Mouse (Mus musculus): ENCODE measurements at regions not wholly inside any gene's neighbourhood (a gene's known extent, or its start where the extent isn't known, plus 50 kb on each side); places are given as distances from the start of the nearest gene placed in this dataset.
"Not testable (repeated sequence)": the region's sequence is repeated elsewhere in the genome, so short reads cannot be mapped to it uniquely, and the experiment has no call there.

DNA sequence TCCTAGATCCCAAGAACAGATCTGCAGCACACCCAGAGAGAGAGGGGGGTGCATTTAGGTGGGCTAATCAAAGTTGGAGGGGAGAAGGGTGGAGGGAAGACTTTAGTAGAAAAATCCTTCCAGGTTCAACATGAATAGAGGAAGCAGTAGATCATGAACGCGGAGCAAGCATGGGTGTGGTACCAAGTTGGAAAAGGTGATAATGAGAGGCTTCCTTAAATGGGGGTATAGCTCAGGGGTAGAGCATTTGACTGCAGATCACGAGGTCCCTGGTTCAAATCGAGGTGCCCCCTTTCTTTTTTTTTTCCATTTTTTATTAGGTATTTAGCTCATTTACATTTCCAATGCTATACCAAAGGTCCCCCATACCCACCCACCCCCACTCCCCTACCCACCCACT is 54.0 kb upstream of the Krba1 start:
- DNase-seq: not testable (repeated sequence)

DNA sequence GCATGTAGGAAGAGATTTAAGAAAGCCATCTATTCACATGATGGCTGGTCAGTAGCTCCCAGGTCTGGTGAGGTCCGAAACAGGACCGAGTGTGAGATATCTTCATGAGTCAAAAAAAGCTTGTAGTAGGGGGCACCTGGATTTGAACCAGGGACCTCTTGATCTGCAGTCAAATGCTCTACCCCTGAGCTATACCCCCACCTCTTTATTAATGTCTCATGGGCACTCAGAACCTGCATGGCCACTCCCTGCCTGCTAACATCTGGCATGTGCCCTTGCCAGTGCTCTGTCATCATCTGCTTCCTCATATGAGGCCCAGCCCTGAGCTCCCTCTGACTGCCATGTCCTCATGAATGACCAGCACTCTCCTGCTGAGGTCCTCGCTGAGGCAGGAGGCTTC is 58.4 kb upstream of the Krba1 start:
- not testable (repeated sequence) for DNase-seq

DNA sequence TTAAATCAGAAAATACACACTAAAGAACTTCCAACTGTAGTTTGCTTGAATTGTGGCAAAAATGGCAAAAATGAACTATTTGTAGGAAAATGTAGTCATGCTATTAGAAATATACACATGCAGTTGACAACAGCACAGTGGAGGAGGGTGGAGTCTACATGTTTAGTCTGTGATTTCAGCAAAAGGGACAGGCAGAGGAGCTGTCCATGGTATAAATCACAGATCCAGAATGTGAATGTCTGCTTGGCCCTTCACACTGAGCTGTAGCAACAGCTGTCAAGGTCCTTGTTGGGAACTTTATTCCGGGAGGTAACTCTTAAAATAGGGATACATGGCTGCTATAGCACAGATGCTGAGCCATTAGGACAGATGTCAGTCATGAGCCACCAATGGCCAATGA is 107.4 kb upstream of the Krba1 start:
- peak; percentile 8 for DNase-seq

DNA sequence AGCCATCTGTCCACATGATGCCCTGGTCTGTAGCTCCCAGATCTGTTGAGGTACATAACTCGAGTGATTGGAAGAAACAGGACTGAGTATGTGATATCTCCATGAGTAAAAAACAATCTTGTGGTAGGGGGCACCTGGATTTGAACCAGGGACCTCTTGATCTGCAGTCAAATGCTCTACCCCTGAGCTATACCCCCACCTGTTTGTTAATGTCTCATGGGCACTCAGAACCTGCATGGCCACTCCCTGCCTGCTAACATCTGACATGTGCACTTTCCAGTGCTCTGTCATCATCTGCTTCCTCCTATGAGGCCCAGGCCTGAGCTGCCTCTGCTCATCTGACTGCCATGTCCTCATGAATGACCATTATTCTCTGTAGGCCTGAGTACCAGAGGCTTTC is 115.7 kb upstream of the Krba1 start:
- not testable (repeated sequence) for DNase-seq

DNA sequence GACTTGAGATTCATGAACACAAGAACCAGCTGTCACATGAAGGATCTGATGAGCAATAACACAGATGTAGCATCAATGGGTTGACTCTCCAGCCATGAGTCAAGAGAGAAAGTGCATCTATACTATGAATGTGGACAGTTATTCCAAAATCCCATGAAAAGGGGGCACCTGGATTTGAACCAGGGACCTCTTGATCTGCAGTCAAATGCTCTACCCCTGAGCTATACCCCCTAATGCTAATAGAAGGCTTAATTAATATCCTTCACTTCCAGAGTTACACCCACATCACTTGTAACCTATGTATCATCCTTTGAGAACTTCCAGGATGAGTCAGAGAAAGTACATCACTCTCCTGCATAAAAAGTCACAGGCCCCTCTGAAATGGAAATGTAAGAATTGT is 133.8 kb upstream of the Krba1 start:
- not testable (repeated sequence) for DNase-seq

DNA sequence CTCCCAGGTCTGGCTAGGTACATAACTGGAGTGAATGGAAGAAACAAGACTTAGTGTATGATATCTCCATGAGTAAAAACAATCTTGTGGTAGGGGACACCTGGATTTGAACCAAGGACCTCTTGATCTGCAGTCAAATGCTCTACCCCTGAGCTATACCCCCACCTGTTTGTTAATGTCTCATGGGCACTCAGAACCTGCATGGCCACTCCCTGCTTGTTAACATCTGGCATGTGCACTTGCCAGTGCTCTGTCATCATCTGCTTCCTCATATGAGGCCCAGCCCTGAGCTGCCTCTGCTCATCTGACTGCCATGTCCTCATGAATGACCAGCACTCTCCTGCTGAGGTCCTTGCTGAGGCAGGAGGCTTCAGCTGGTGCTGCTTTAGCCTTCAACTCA is 142.4 kb upstream of the Krba1 start:
- not testable (repeated sequence) for DNase-seq

DNA sequence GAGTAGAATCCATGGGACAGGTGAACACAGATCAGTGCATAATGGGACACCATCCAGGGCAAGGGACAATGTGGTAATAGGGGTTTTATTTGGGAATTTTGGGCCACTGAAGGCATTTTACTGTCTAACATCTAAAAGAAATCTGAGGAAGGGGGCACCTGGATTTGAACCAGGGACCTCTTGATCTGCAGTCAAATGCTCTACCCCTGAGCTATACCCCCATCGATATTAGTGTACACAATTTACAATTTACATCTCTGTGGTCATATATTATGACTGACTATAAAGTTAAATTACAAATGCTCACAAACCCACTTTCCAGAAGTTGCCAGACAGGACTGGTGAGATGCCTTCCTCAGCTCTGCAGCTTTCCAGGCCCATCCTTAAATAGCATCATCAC is 143.4 kb upstream of the Krba1 start:
- DNase-seq: no peak

DNA sequence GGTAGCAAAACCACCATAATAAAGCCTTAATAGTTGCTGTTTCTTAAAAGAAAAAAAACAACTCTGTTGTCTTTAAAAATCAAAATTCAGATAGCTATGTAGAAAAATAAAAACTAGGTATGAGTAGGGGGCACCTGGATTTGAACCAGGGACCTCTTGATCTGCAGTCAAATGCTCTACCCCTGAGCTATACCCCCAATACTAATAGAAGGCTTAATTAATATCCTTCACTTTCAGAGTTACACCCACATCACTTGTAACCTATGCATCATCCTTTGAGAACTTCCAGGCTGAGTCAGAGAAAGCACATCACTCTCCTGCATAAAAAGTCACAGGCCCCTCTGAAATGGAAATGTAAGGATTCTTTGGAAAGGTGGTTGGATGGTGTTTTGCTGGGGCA is 151.2 kb upstream of the Krba1 start:
- not testable (repeated sequence) for DNase-seq

DNA sequence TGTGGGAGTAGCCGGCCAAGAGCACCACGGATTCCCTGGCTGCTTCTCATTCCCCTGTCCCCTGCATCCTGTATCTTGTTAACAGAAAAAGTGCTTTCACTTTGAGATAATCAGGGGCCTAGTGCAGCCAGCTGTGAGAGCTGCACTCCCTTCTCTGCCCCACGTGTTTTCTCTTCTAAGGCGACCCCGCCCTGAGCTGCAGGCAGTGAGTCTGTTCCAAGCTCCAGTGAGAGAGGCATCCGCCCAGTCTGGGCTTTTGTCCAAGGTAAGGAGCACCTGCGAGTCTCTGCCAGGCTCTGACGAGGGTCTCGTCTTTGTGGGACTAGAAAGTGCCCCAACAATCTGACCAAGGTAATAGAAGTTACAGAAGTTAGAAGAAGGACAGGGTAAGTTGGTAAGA is 141.0 kb upstream of the Zfp746 start:
- DNase-seq: peak; percentile 60

DNA sequence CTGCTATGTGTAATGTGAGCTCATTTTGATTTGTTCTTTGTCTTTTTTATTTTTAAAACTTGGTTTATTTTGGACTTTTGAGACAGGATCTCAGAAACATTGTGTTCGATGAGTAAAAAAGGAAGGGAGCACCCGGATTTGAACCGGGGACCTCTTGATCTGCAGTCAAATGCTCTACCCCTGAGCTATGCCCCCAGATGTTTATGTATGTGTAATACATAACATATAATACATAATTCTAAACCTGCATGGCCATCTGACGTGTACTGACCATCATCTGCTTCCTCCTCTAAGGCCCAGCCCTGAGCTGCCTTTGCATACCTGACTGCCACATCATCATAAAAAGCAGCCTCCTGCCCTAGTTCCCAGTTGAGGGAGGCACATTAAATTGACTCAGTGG is 137.8 kb upstream of the Zfp746 start:
- no peak for DNase-seq

DNA sequence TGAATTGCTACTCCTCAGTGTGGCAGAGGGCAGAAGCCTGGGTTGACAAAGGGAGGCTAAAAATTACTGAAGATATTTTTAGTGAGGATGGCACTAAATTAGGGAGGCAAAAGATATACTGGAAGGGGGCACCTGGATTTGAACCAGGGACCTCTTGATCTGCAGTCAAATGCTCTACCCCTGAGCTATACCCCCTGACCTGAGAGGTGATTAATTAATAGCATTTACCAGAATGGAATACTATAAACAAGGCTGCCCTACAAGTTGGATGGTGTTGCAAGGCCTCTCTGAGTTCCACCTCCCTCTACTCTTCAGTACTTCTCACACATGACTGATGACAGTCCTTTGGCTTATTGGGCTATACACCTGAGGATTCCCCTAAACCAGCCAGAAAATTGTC is 136.6 kb upstream of the Zfp746 start:
- DNase-seq: no peak

DNA sequence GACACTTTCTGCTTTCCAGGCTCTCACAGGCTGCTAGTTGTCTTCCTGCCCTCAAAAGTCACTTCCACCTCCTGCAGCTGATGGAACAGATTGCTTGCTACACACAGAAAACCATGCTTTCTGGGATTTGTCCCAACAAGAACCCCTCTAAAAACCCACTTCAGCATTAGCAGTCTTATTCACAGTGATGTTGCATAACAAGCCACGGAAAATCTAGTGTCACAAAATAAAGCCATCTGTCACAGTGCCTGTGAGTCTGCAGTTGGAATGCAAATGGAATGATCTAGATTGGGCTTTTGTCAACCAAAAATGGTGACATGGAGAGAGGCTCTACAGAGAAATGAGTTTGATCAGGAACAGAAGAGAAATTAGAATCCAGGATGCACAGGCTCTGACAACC is 135.4 kb upstream of the Zfp746 start:
- DNase-seq: not testable (repeated sequence)

DNA sequence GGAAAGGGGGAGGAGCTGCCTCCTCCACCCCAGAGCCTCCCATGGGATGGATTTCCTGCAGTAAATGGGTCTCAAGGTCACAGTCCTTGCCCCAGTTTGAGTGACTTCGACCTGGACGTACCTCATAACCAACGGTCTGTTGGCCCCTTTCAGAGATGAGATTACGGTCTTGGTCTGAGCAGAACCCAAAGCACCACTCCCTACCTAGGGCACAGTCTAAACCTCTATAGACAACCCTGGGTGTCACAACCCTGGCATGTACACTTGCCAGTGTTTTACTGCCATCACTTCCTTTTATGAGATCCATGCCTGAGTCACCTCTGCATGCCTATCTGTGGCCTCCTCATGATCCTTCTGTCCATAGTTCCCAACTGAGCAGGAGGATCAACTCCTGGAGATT is 128.8 kb upstream of the Zfp746 start:
- DNase-seq: no peak

DNA sequence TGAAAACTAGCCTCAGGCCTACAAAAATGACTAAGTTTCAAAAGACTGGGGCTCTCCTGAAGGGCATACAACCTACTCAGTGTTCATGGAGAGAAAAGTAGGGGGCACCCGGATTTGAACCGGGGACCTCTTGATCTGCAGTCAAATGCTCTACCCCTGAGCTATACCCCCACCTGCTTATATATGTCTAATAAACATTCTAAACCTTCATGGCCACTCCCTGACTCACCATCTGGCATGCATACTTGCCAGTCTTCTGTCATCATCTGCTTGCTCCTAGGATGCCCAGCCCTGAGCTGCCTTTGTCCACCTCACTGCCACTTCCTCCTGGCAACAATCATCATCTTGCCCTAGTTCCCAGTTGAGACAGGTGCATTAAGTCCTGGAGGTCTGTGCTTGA is 123.3 kb upstream of the Zfp746 start:
- DNase-seq: no peak

DNA sequence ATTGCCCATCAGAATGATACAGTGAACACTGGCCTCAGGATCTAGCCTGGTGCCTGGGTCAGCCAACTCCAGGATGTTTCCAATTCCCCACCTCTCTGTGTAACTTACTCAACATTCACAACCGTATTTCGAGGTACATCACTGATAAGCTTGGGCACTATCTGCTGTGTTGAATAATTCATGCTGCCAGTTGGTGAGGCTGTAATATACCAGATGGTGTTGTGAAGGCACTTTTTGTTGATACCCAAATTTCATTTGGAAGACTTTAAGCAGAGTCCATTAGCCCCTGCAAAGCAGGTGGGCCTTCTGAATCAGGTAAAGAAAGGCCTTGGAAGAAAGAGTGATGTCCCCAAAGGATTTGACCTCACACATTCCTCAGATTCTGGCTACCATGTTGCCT is 122.7 kb upstream of the Zfp746 start:
- no peak for DNase-seq

DNA sequence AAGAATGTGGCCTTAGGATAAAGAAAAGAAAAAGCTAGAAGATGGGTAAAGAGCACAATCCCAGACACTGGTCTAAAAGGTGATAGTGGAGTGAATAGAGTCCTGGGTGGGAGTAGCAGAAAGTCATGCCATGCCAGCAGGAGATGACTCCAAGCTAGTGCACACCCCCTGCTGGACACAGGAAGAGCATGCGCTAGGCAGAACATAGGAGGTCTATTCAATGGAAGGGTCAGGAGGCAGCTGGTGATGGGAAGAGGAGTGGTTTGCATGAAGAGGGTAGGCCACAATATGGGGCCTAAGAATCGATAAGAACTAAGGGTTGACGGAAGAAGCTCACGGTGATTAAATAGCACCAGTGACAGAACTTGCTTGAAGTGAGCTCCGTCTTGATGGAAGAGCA is 119.3 kb upstream of the Zfp746 start:
- no peak for DNase-seq

DNA sequence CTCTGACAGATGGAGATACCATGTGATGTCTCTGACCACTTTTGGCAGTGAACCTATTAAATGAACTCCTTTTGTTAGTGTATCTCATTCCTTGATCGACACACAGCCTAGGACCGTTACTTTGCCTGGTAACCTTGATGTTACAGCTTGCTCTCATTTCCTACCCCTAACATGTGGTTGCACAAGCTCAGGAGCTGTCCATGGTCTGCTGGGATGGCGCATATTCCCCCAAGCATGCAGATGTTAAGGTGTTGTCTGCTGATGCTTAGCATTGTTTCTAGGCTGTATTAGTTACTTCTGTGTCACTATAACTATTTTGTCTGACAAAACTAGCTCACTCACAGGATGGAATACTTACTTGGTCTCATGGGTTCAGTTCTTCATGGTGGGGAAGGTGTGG is 113.6 kb upstream of the Zfp746 start:
- DNase-seq: peak; percentile 18

DNA sequence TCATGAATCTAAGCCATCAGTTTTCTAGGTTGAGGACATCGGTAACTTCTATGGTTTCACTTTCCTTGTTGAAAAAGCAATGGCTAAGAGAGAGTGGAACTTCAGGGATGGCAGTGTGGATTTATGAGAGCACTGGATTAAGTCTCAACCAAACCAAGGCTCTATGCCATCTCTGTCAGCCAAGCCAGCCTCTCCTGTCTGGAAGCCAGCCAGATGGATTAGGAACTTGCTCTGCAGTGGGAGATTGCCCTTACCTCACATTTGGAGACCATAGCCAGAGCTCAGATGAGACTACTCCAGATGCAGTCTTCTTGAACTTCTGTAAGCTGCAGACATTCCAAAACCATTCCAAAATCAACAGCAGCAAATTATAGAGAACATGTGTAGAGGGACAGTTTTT is 112.4 kb upstream of the Zfp746 start:
- no peak for DNase-seq

DNA sequence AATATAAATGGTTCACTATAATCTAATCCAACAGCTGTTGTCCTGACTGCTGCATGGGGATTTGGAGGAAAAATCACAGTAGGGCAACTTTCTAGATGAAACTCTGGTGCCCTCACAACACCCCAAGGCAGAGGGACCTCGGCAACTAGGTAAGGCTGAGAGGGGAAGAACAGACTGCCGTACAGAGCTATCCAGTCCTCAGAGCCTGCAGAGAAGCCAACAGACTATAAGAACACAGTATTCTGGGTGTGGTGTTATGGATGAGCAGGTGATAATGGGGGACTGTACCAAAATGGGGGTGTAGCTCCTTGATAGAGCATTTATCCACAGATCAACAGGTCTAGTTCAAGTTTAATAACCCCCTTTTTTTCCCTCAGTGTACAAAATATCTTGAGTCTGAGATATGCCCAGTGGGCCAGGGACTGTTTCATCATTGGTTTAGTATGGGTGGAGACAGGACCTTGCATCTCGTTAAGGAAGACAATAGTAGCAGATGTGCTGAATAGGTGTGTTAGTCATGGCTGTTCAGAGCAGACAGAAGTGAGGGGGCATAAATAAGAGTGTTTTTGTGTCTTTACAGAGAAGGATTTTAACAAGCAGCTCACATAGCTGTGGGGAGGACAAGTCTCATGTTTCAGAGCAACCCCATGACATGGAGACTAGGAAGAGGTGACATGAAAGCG is 111.4 kb upstream of the Zfp746 start:
- DNase-seq: no peak

DNA sequence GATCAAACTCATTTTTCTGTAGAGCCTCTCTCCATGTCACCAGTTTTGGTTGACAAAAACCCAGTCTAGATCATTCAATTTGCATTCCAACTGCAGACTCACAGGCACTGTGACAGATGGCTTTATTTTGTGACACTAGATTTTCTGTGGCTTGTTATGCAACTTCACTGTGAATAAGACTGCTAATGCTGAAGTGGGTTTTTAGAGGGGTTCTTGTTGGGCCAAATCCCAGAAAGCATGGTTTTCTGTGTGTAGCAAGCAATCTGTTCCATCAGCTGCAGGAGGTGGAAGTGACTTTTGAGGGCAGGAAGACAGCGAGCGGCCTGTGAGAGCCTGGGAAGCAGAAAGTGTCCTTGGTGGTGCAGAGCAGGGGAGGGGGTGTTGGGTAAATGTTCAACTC is 102.0 kb upstream of the Zfp746 start:
- not testable (repeated sequence) for DNase-seq

DNA sequence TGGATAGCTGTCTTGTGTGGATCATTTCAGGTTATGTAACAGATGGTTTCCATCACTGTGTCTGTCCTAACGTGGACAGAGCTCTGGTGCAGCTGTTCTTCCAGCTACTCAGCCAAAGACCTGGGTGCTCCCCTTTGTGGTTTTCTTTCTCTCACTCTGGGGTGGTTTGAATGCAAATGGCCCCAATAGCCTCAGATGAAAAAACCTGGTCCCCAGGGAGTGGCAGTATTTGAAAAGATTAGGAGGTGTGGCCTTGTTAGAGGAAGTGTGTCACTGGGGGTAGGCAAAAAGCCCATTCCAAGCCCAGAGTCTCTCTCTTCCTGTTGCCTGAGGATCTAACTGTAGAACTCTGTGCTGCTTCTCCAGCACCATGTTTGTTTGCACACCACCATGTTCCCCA is 98.9 kb upstream of the Zfp746 start:
- DNase-seq: no peak

DNA sequence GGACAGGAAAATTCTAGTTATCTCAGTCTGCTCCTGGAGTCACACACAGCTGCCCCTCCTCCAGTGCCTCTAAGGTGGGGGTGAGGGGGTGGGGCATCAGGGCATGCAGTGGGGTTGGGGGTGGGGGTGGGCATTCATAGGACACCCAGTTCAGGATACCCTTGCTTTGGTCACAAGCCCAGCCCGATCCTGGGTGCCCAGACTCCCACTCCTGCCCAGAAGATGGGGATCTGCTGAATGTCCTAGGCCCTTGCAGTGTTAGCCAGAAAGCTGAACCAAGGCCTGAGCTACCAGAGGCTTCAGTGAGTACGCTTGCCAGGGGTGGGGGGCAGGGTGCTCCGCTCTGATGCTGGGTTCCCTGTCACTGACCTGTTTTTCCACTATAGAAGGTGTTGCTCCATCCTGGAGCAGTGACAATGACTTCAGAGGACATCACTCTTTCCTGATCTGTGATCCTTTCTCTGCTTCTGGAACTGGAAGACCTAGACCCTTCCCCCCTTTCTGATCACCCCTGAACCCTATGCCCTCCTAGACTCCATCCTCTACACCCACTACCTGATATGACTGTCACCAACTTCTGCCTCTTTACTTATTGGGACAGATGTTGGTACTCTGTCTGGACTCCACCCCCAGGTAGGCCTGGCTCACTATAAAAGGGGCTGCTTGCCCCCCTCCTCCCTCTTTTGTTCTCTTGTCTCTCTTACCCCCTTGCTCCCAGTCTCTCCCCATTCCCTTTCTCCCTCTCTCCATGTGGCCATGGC is 92.1 kb upstream of the Zfp746 start:
- no peak for DNase-seq

DNA sequence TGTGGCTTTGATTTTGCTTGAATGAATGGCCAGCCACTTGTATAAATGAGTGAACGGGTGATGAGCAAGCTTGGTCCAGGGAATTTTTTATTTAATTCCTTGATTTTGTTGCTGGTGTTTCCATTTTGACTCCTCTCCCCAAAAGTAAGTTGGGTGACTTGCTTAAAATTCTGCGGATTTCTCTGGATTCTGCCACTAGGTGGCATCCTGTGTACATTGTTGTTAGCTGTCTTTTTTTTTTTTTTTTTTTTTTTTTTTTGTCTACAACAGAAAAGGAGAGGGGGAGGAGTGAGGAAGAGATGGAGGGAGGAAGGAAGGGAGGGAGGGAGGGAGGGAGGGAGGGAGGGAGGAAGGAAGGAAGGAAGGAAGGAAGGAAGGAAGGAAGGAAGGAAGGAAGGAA is 91.5 kb upstream of the Zfp746 start:
- DNase-seq: peak; percentile 72

DNA sequence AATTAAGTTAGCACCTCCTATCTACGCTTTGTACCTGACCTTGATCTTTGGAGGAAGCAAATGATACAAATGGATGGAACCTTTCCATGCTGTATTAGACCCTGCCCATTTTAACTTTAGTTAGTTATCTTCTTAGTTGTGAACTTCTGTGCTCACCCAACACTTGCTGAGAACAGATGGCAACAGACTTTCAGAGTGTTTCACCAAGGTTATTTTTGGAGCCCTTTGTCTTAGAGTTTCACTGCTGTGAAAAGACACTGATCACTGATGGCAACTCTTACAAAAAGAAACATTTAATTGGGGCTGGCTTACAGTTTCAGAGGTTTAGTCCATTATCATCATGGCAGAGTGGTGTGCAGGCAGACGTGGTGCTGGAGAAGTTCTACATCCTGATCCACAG is 88.8 kb upstream of the Zfp746 start:
- no peak for DNase-seq
